Comparison of ENCODE assay signal across 8 mouse cellular contexts in the genomic region with DNA sequence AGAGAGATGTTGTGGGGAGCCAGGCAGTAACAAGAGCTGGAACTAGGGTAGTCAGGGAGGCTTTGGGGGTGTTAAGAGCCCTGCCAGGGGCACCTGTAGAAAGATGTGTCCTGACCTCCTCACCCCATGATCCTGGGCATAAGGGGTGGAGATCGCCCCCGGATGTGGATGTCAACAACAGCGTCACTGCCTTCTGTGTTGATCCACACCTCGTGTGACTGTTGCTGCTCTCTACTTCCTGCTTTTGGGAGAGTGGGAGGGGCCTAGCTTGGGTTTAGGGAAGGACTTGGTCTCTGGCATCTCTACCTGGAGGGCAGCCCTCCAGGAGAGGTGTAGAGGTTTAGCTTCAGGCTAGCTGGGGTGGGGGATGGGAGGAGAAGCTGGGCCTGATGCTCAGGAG. TPM values are rescaled to one million over a fixed set of nuclear protein-coding genes. Genes with fewer than 3 reads are reported as not detected.
DNase-seq lines count a peak whose midpoint lies in the region; ATAC-seq and TF ChIP-seq lines count a peak whose summit lies in the region.

No protein-coding gene starts in this region.

- TF ChIP-seq POLR2A in ES-Bruce4 (IDR thresholded peaks at IDR 0.05; ENCODE audit: insufficient read depth, low read length) = no peak
- TF ChIP-seq POLR2A in small intestine, adult 2 months (IDR thresholded peaks at IDR 0.05; ENCODE audit: low read depth, low read length) = peak; percentile 28; the same call in 1 of the 2 replicates

- peak overlapping the region; percentile 72 for H3K4me2 ChIP-seq in heart, embryonic 11.5 days
- peak overlapping the region; percentile 92 for H3K4me2 ChIP-seq in kidney, embryonic 15.5 days

- ATAC-seq in heart, embryonic 11.5 days (replicated peaks; ENCODE audit: insufficient number of reproducible peaks, low FRiP score, low TSS enrichment) = no peak
- peak; percentile 15; the same call in 1 of the 2 replicates for ATAC-seq in kidney, embryonic 15.5 days (replicated peaks; ENCODE audit: low FRiP score)

- peaks cover 4% of the 10 kb centered on the region; the same call in 1 of the 2 replicates for H3K36me3 ChIP-seq in ES-Bruce4 (ENCODE audit: control insufficient read depth, insufficient read depth, low read length, poor library complexity, severe bottlenecking)
- peaks cover 13% of the 10 kb centered on the region for H3K36me3 ChIP-seq in heart, embryonic 11.5 days (ENCODE audit: control insufficient read depth, insufficient read depth, low read length)
- H3K36me3 ChIP-seq in kidney, embryonic 15.5 days = peaks cover 32% of the 10 kb centered on the region
- peaks cover 24% of the 10 kb centered on the region for H3K36me3 ChIP-seq in small intestine, adult 2 months (ENCODE audit: control insufficient read depth, insufficient read depth, low read length)

- DNase-seq in 3134 (ENCODE audit: extremely low read depth, insufficient read length, low spot score) = peak; percentile 54
- peak; percentile 34 to 63 for DNase-seq in cerebellum, postnatal 25 days
- peak; percentile 84 for DNase-seq in lung, postnatal 36 days
- no peak for DNase-seq in frontal cortex, postnatal 10 days (ENCODE audit: low spot score in 2 of 2)

- no peaks in the 10 kb centered on the region for H3K27me3 ChIP-seq in ES-Bruce4 (ENCODE audit: control insufficient read depth, insufficient read depth, low read length, poor library complexity, severe bottlenecking)
- H3K27me3 ChIP-seq in heart, embryonic 11.5 days (ENCODE audit: control insufficient read depth, insufficient read depth, low read length) = no peaks in the 10 kb centered on the region
- H3K27me3 ChIP-seq in kidney, embryonic 15.5 days = no peaks in the 10 kb centered on the region
- no peaks in the 10 kb centered on the region for H3K27me3 ChIP-seq in small intestine, adult 2 months (ENCODE audit: control insufficient read depth, insufficient read depth, low read length)

- TF ChIP-seq EP300 in ES-Bruce4 (IDR thresholded peaks at IDR 0.05; ENCODE audit: insufficient read depth, low read depth, low read length) = no peak

- peaks cover 5% of the 10 kb centered on the region for H3K4me1 ChIP-seq in ES-Bruce4 (ENCODE audit: control insufficient read depth, insufficient read depth, low read length)
- H3K4me1 ChIP-seq in heart, embryonic 11.5 days (ENCODE audit: control insufficient read depth, insufficient read depth, low read length) = peaks cover 4% of the 10 kb centered on the region
- H3K4me1 ChIP-seq in kidney, embryonic 15.5 days = peaks cover 16% of the 10 kb centered on the region
- H3K4me1 ChIP-seq in small intestine, adult 2 months (ENCODE audit: control insufficient read depth, insufficient read depth, insufficient read length, low read length) = peaks cover 8% of the 10 kb centered on the region; the same call in 1 of the 2 replicates

- WGBS in heart, embryonic 11.5 days (ENCODE audit: insufficient replicate concordance) = 0% methylated on average over 4 of the region's 4 CpGs
- 2% methylated on average over 4 of the region's 4 CpGs for WGBS in kidney, embryonic 15.5 days
- 0% methylated on average over 4 of the region's 4 CpGs for WGBS in small intestine, adult 2 months

- no peak for TF ChIP-seq CTCF in ES-Bruce4 (IDR thresholded peaks at IDR 0.05; ENCODE audit: low read depth, low read length)
- no peak for TF ChIP-seq CTCF in small intestine, adult 2 months (IDR thresholded peaks at IDR 0.05; ENCODE audit: extremely low read depth, insufficient read length, insufficient replicate concordance, low read depth, low read length)

- peak overlapping the region; percentile 1; the same call in 1 of the 2 replicates for H3K27ac ChIP-seq in ES-Bruce4 (ENCODE audit: insufficient read depth, low read length)
- no peak overlapping the region for H3K27ac ChIP-seq in heart, embryonic 11.5 days (ENCODE audit: low read depth, low read length)
- H3K27ac ChIP-seq in kidney, embryonic 15.5 days = peak overlapping the region; percentile 79
- H3K27ac ChIP-seq in small intestine, adult 2 months (ENCODE audit: insufficient read depth, low read depth, low read length) = peak overlapping the region; percentile 78; the same call in 1 of the 2 replicates

- H3K4me3 ChIP-seq in ES-Bruce4 (ENCODE audit: low read depth, low read length) = peak overlapping the region; percentile 81
- H3K4me3 ChIP-seq in heart, embryonic 11.5 days (ENCODE audit: low read depth, low read length) = peak overlapping the region; percentile 64
- H3K4me3 ChIP-seq in kidney, embryonic 15.5 days (replicated peaks) = peak overlapping the region; percentile 79
- peak overlapping the region; percentile 91 for H3K4me3 ChIP-seq in small intestine, adult 2 months (ENCODE audit: low read depth, low read length)

- H3K9ac ChIP-seq in ES-Bruce4 (ENCODE audit: low read depth, poor library complexity, severe bottlenecking) = peak overlapping the region; percentile 54
- H3K9ac ChIP-seq in heart, embryonic 11.5 days (ENCODE audit: low read depth, low read length) = peak overlapping the region; percentile 85
- H3K9ac ChIP-seq in kidney, embryonic 15.5 days = peak overlapping the region; percentile 82

- no peaks in the 10 kb centered on the region for H3K9me3 ChIP-seq in ES-Bruce4 (replicated peaks; ENCODE audit: control insufficient read depth, insufficient read depth, low read length, poor library complexity, severe bottlenecking)
- no peaks in the 10 kb centered on the region for H3K9me3 ChIP-seq in heart, embryonic 11.5 days (replicated peaks; ENCODE audit: control insufficient read depth, low read length)
- no peaks in the 10 kb centered on the region for H3K9me3 ChIP-seq in kidney, embryonic 15.5 days (replicated peaks)

RNA-seq across cellular contexts. Expression of a gene that starts 0.8 kb away (rescaled TPM):
- polyA plus RNA-seq in ES-Bruce4 (2011; ENCODE audit: insufficient read depth, insufficient read length, low read depth, missing spikeins) = 10.9 and 11.1 TPM in 2 replicates
- polyA plus RNA-seq in heart, embryonic 11.5 days (2014; fragmentation: Nextera tagmentation; extraction: Ambion mirVana) = 6.1 and 8.4 TPM in 2 replicates
- 9.8 and 12.1 TPM in 2 replicates for polyA plus RNA-seq in kidney, embryonic 15.5 days (2015; fragmentation: Nextera tagmentation; extraction: Ambion mirVana)
- 37.0 and 68.8 TPM in 2 replicates for polyA plus RNA-seq in small intestine, adult 2 months (2012; rRNA removed)

RNA-seq across cellular contexts. Expression of a gene that starts 6.6 kb away (rescaled TPM):
- 12.2 and 17.1 TPM in 2 replicates for polyA plus RNA-seq in ES-Bruce4 (2011; ENCODE audit: insufficient read depth, insufficient read length, low read depth, missing spikeins)
- 22.2 and 27.7 TPM in 2 replicates for polyA plus RNA-seq in heart, embryonic 11.5 days (2014; fragmentation: Nextera tagmentation; extraction: Ambion mirVana)
- 22.9 and 27.6 TPM in 2 replicates for polyA plus RNA-seq in kidney, embryonic 15.5 days (2015; fragmentation: Nextera tagmentation; extraction: Ambion mirVana)
- polyA plus RNA-seq in small intestine, adult 2 months (2012; rRNA removed) = 64.2 and 112 TPM in 2 replicates

RNA-seq across cellular contexts. Expression of a gene that starts 16.1 kb away (rescaled TPM):
- 1.0 TPM in 1 of 2 replicates, not detected in the other for polyA plus RNA-seq in ES-Bruce4 (2011; ENCODE audit: insufficient read depth, insufficient read length, low read depth, missing spikeins)
- polyA plus RNA-seq in heart, embryonic 11.5 days (2014; fragmentation: Nextera tagmentation; extraction: Ambion mirVana) = 0.29 TPM in 1 of 2 replicates, not detected in the other
- polyA plus RNA-seq in kidney, embryonic 15.5 days (2015; fragmentation: Nextera tagmentation; extraction: Ambion mirVana) = 0.39 and 0.74 TPM in 2 replicates
- 0.74 TPM in 1 of 2 replicates, not detected in the other for polyA plus RNA-seq in small intestine, adult 2 months (2012; rRNA removed)

RNA-seq across cellular contexts. Expression of a gene that starts 34.2 kb away (rescaled TPM):
- 81.0 and 81.6 TPM in 2 replicates for polyA plus RNA-seq in ES-Bruce4 (2011; ENCODE audit: insufficient read depth, insufficient read length, low read depth, missing spikeins)
- polyA plus RNA-seq in heart, embryonic 11.5 days (2014; fragmentation: Nextera tagmentation; extraction: Ambion mirVana) = 70.0 and 82.8 TPM in 2 replicates
- polyA plus RNA-seq in kidney, embryonic 15.5 days (2015; fragmentation: Nextera tagmentation; extraction: Ambion mirVana) = 67.8 and 81.8 TPM in 2 replicates
- polyA plus RNA-seq in small intestine, adult 2 months (2012; rRNA removed) = 315 and 714 TPM in 2 replicates

RNA-seq across cellular contexts. Expression of a gene that starts 58.1 kb away (rescaled TPM):
- polyA plus RNA-seq in ES-Bruce4 (2011; ENCODE audit: insufficient read depth, insufficient read length, low read depth, missing spikeins) = not detected in 2 replicates
- not detected in 2 replicates for polyA plus RNA-seq in heart, embryonic 11.5 days (2014; fragmentation: Nextera tagmentation; extraction: Ambion mirVana)
- polyA plus RNA-seq in kidney, embryonic 15.5 days (2015; fragmentation: Nextera tagmentation; extraction: Ambion mirVana) = not detected in 2 replicates
- polyA plus RNA-seq in small intestine, adult 2 months (2012; rRNA removed) = 0.17 and 1.7 TPM in 2 replicates

Comparison
In these comparisons a context has a peak if more than half of its experiments do, and no peak if none do; other contexts are left out.
1. DNase-seq: peak in 3134 (single experiment), cerebellum, postnatal 25 days (2 of 2) and lung, postnatal 36 days (single experiment); none in frontal cortex, postnatal 10 days (0 of 2).
2. Peak in every context shown above with its lines, with median percentiles within 50 percentile points of each other: H3K4me3 ChIP-seq and H3K9ac ChIP-seq.